Mouse (Mus musculus): Measurements from ENCODE around the gene Rab2b. TPM values are rescaled to one million over a fixed set of nuclear protein-coding genes. Genes with fewer than 3 reads are reported as not detected.
A peak's percentile ranks its signal among the peaks of the same experiment; 100 is the strongest.

Gene Rab2b
- polyA plus RNA-seq, 1 experiment from 2014 or later, result 27.5 TPM

GRCm38 (mm10) chr14:52256311-52257175 is 22.8 kb downstream of the Rab2b start:
- H3K36me3 ChIP-seq, result peaks cover 14% of the 10 kb centered on the region
- peaks cover 28% of the 10 kb centered on the region for H3K4me1 ChIP-seq
- DNase-seq (ENCODE audit: low spot score), result peak; percentile 27
- 11% methylated on average over 18 of the region's 18 CpGs for WGBS
- no peaks in the 10 kb centered on the region for H3K27me3 ChIP-seq (ENCODE audit: low read depth, poor library complexity, severe bottlenecking)
- H3K27ac ChIP-seq (replicated peaks), result peak overlapping the region; percentile 97
- H3K9me3 ChIP-seq (replicated peaks), result no peaks in the 10 kb centered on the region
- H3K4me3 ChIP-seq, result peak overlapping the region; percentile 94

GRCm38 (mm10) chr14:52246129-52246528 is 33.2 kb downstream of the Rab2b start:
- Histone ChIP-seq H3K4me1 (peaks cover 17% of the 10 kb centered on the region), H3K27me3 (ENCODE audit: low read depth, poor library complexity, severe bottlenecking) (no peaks in the 10 kb centered on the region), H3K4me3 (no peak overlapping the region), H3K36me3 (peaks cover 10% of the 10 kb centered on the region), H3K27ac (replicated peaks) (no peak overlapping the region), H3K9me3 (replicated peaks) (no peaks in the 10 kb centered on the region)
- DNase-seq (ENCODE audit: low spot score), result no peak
- 84% methylated on average over 4 of the region's 4 CpGs for WGBS

GRCm38 (mm10) chr14:52244690-52245042 is 34.7 kb downstream of the Rab2b start:
- Histone ChIP-seq H3K27me3 (ENCODE audit: low read depth, poor library complexity, severe bottlenecking) (no peaks in the 10 kb centered on the region), H3K36me3 (peaks cover 12% of the 10 kb centered on the region), H3K4me1 (peaks cover 17% of the 10 kb centered on the region), H3K9me3 (replicated peaks) (no peaks in the 10 kb centered on the region), H3K4me3 (peak overlapping the region; percentile 88), H3K27ac (replicated peaks) (peak overlapping the region; percentile 85)
- 19% methylated on average over 7 of the region's 7 CpGs for WGBS
- DNase-seq (ENCODE audit: low spot score), result no peak

- peaks cover 14% of the 10 kb centered on the region for H3K36me3 ChIP-seq
- H3K27me3 ChIP-seq (ENCODE audit: low read depth, poor library complexity, severe bottlenecking), result no peaks in the 10 kb centered on the region
- peak overlapping the region; percentile 85 for H3K27ac ChIP-seq (replicated peaks)
- WGBS, result under 1% methylated on average over 32 of the region's 32 CpGs
- H3K4me3 ChIP-seq, result peak overlapping the region; percentile 88
- H3K9me3 ChIP-seq (replicated peaks), result no peaks in the 10 kb centered on the region
- H3K4me1 ChIP-seq, result peaks cover 17% of the 10 kb centered on the region
- DNase-seq (ENCODE audit: low spot score), result peak; percentile 97
Measured at GRCm38 (mm10) chr14:52244041-52244689, 35.2 kb downstream of the Rab2b start.

GRCm38 (mm10) chr14:52236216-52236615 is 43.1 kb downstream of the Rab2b start:
- peaks cover 84% of the 10 kb centered on the region for H3K36me3 ChIP-seq

GRCm38 (mm10) chr14:52235165-52235564 is 44.2 kb downstream of the Rab2b start:
- WGBS, result 94% methylated on average over 7 of the region's 7 CpGs
- Histone ChIP-seq H3K36me3 (peaks cover 87% of the 10 kb centered on the region), H3K4me3 (no peak overlapping the region), H3K27ac (replicated peaks) (no peak overlapping the region), H3K4me1 (no peaks in the 10 kb centered on the region), H3K9me3 (replicated peaks) (no peaks in the 10 kb centered on the region), H3K27me3 (ENCODE audit: low read depth, poor library complexity, severe bottlenecking) (no peaks in the 10 kb centered on the region)
- DNase-seq (ENCODE audit: low spot score), result no peak

More at GRCm38 (mm10) chr14:52236216-52236615, 43.1 kb downstream of the Rab2b start:
- H3K27me3 ChIP-seq (ENCODE audit: low read depth, poor library complexity, severe bottlenecking), result no peaks in the 10 kb centered on the region
- DNase-seq (ENCODE audit: low spot score), result no peak
- no peaks in the 10 kb centered on the region for H3K4me1 ChIP-seq
- H3K27ac ChIP-seq (replicated peaks), result no peak overlapping the region
- H3K4me3 ChIP-seq, result no peak overlapping the region
- no peaks in the 10 kb centered on the region for H3K9me3 ChIP-seq (replicated peaks)
- 96% methylated on average over 1 of the region's 1 CpGs for WGBS

GRCm38 (mm10) chr14:52232249-52232648 is 47.1 kb downstream of the Rab2b start:
- H3K9me3 ChIP-seq (replicated peaks), result no peaks in the 10 kb centered on the region
- no peak overlapping the region for H3K27ac ChIP-seq (replicated peaks)
- 88% methylated on average over 6 of the region's 6 CpGs for WGBS
- DNase-seq (ENCODE audit: low spot score), result no peak
- peaks cover 100% of the 10 kb centered on the region for H3K36me3 ChIP-seq
- no peaks in the 10 kb centered on the region for H3K4me1 ChIP-seq
- no peaks in the 10 kb centered on the region for H3K27me3 ChIP-seq (ENCODE audit: low read depth, poor library complexity, severe bottlenecking)
- H3K4me3 ChIP-seq, result no peak overlapping the region

- no peak for DNase-seq (ENCODE audit: low spot score)
- peaks cover 100% of the 10 kb centered on the region for H3K36me3 ChIP-seq
- H3K9me3 ChIP-seq (replicated peaks), result no peaks in the 10 kb centered on the region
- H3K27ac ChIP-seq (replicated peaks), result no peak overlapping the region
- H3K4me1 ChIP-seq, result no peaks in the 10 kb centered on the region
- no peaks in the 10 kb centered on the region for H3K27me3 ChIP-seq (ENCODE audit: low read depth, poor library complexity, severe bottlenecking)
- H3K4me3 ChIP-seq, result no peak overlapping the region
- WGBS, result 95% methylated on average over 2 of the region's 2 CpGs
Measured at GRCm38 (mm10) chr14:52225972-52226371, 53.4 kb downstream of the Rab2b start.

- Histone ChIP-seq H3K4me3 (no peak overlapping the region), H3K9me3 (replicated peaks) (no peaks in the 10 kb centered on the region), H3K27me3 (ENCODE audit: low read depth, poor library complexity, severe bottlenecking) (no peaks in the 10 kb centered on the region), H3K27ac (replicated peaks) (no peak overlapping the region), H3K4me1 (no peaks in the 10 kb centered on the region), H3K36me3 (peaks cover 100% of the 10 kb centered on the region)
- no peak for DNase-seq (ENCODE audit: low spot score)
- WGBS, result 97% methylated on average over 5 of the region's 5 CpGs
Measured at GRCm38 (mm10) chr14:52217261-52217660, 62.1 kb downstream of the Rab2b start.

Other genes with a start within 250 kb of the Rab2b start
- gene Olfr221, start 237.1 kb downstream of the Rab2b start, polyA plus RNA-seq (2016; fragmentation: Nextera tagmentation; extraction: Ambion mirVana), result not detected in 2 replicates
- 876 and 930 TPM in 2 replicates for gene Hnrnpc, start 175.5 kb downstream of the Rab2b start, polyA plus RNA-seq (2016; fragmentation: Nextera tagmentation; extraction: Ambion mirVana)
- 106 TPM in 2 replicates for gene Rpgrip1, start 168.8 kb downstream of the Rab2b start, polyA plus RNA-seq (2016; fragmentation: Nextera tagmentation; extraction: Ambion mirVana)
- 88.3 and 90.6 TPM in 2 replicates for gene Supt16, start 82.1 kb downstream of the Rab2b start, polyA plus RNA-seq (2016; fragmentation: Nextera tagmentation; extraction: Ambion mirVana)
- 38.9 and 49.7 TPM in 2 replicates for gene Chd8, start 21.8 kb downstream of the Rab2b start, polyA plus RNA-seq (2016; fragmentation: Nextera tagmentation; extraction: Ambion mirVana)
- gene Tox4, start 399 bp downstream of the Rab2b start, polyA plus RNA-seq (2016; fragmentation: Nextera tagmentation; extraction: Ambion mirVana), result 50.1 and 56.1 TPM in 2 replicates
- 60.5 and 63.8 TPM in 2 replicates for gene Mettl3, start 25.6 kb upstream of the Rab2b start, polyA plus RNA-seq (2016; fragmentation: Nextera tagmentation; extraction: Ambion mirVana)
- gene Sall2, start 49.2 kb upstream of the Rab2b start, polyA plus RNA-seq (2016; fragmentation: Nextera tagmentation; extraction: Ambion mirVana), result 82.4 and 90.2 TPM in 2 replicates
- gene Olfr1513, start 76.9 kb upstream of the Rab2b start, polyA plus RNA-seq (2016; fragmentation: Nextera tagmentation; extraction: Ambion mirVana), result not detected in 2 replicates
- not detected in 2 replicates for gene Olfr1512, start 99.6 kb upstream of the Rab2b start, polyA plus RNA-seq (2016; fragmentation: Nextera tagmentation; extraction: Ambion mirVana)
- gene Olfr1511, start 117.8 kb upstream of the Rab2b start, polyA plus RNA-seq (2016; fragmentation: Nextera tagmentation; extraction: Ambion mirVana), result 0.21 TPM in 1 of 2 replicates, not detected in the other
- not detected in 2 replicates for gene Olfr1510, start 134.8 kb upstream of the Rab2b start, polyA plus RNA-seq (2016; fragmentation: Nextera tagmentation; extraction: Ambion mirVana)
- not detected in 2 replicates for gene Olfr1509, start 163.4 kb upstream of the Rab2b start, polyA plus RNA-seq (2016; fragmentation: Nextera tagmentation; extraction: Ambion mirVana)
- gene Olfr1508, start 187.9 kb upstream of the Rab2b start, polyA plus RNA-seq (2016; fragmentation: Nextera tagmentation; extraction: Ambion mirVana), result not detected in 2 replicates
- not detected in 2 replicates for gene Olfr1507, start 216.2 kb upstream of the Rab2b start, polyA plus RNA-seq (2016; fragmentation: Nextera tagmentation; extraction: Ambion mirVana)

Measured in midbrain, embryonic 10.5 days (tissue).